Mouse (Mus musculus): Measurements from ENCODE around the gene Zfr2.

- TF ChIP-seq CTCF (IDR thresholded peaks at IDR 0.05; ENCODE audit: borderline replicate concordance, insufficient read depth, low read depth, low read length) (no peak), POLR2A (IDR thresholded peaks at IDR 0.05; ENCODE audit: borderline replicate concordance, insufficient read depth, low read length) (no peak)
These were observed 60.5 kb downstream of the Zfr2 start for GRCm38 (mm10) chr10:81293334-81294030.
